Mouse (Mus musculus) cerebellum, adult 2 months (tissue): ENCODE data around the gene Olfr1371.

Experiments
- CTCF ChIP-seq: fragments of 200-500 bp; IDR thresholded peaks from 2 replicates; pipeline ENCODE4 v1.5.1; 2011; ENCODE audit warnings: low read depth, mild to moderate bottlenecking, control low read depth, low read length, moderate library complexity, borderline replicate concordance; ENCODE audit not compliant: insufficient read depth
- POLR2A ChIP-seq: fragments of 200-500 bp; IDR thresholded peaks from 2 replicates; pipeline ENCODE4 v1.6.1; 2011; ENCODE audit warnings: low read length, control low read depth, borderline replicate concordance; ENCODE audit not compliant: insufficient read depth

DNA sequence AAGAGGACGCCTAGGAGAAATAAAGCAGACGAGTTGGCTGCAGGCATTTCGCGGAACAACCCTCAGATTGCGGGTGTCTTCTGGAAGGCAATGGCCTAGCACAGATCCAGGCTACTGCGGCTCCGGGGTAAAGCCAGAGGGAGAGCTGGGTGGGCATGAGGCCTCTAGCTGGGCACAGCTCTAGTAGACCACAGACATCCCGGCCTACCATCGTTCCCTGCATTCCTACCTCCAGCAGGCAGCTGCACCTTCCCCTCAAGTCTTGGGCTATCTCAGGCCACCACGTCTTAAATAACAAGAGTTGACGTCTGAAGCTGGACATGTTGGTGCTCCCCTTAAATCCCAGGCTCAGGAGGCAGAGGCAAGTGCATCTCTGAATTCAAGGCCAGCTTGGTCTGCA is 48.6 kb upstream of the Olfr1371 start:
- TF ChIP-seq POLR2A (no peak), CTCF (no peak)
